Mouse (Mus musculus) frontal cortex, adult (tissue): ENCODE results near the gene Skint8.
"Not testable (repeated sequence)": the region's sequence is repeated elsewhere in the genome, so short reads cannot be mapped to it uniquely, and the experiment has no call there.

Source experiments
- ATAC-seq: cut with Nextera tagmentation; 2 replicates; pipeline ENCODE4 v1.9.2; 2017; ENCODE audit warnings: mild to moderate bottlenecking, moderate library complexity, mixed read lengths; ENCODE audit not compliant: low TSS enrichment

Skint8 gene

GRCm38 (mm10) chr4:111919092-111919491 is at the start of gene Skint8:
TSS of gene Skint8 (plus strand) at chr4:111919392.
- no peak for ATAC-seq

- no peak for ATAC-seq
Measured at GRCm38 (mm10) chr4:111880112-111880875, 38.9 kb upstream of the Skint8 start.

GRCm38 (mm10) chr4:111883543-111883942 is 35.6 kb upstream of the Skint8 start:
- ATAC-seq, result no peak

- peak; percentile 85 for ATAC-seq
Measured at GRCm38 (mm10) chr4:111886018-111886417, 33.2 kb upstream of the Skint8 start.

GRCm38 (mm10) chr4:111886607-111887006 is 32.6 kb upstream of the Skint8 start:
- ATAC-seq, result peak; percentile 92

- no peak for ATAC-seq
Measured at GRCm38 (mm10) chr4:111892138-111892537, 27.1 kb upstream of the Skint8 start.

- no peak for ATAC-seq
Measured at GRCm38 (mm10) chr4:111897755-111898154, 21.4 kb upstream of the Skint8 start.

GRCm38 (mm10) chr4:111898566-111898965 is 20.6 kb upstream of the Skint8 start:
- ATAC-seq, result no peak

- peak; percentile 84 for ATAC-seq
Measured at GRCm38 (mm10) chr4:111900491-111900890, 18.7 kb upstream of the Skint8 start.

GRCm38 (mm10) chr4:111901473-111901872 is 17.7 kb upstream of the Skint8 start:
- ATAC-seq, result no peak

GRCm38 (mm10) chr4:111902775-111903174 is 16.4 kb upstream of the Skint8 start, which contains the start of gene Slc5a9:
TSS of gene Slc5a9 (minus strand) at chr4:111902918.
- ATAC-seq, result no peak

- peak; percentile 73; the same call in 1 of the 2 replicates for ATAC-seq
Measured at GRCm38 (mm10) chr4:111907926-111908325, 11.3 kb upstream of the Skint8 start.

- no peak for ATAC-seq
Measured at GRCm38 (mm10) chr4:111961309-111961708, 42.1 kb downstream of the Skint8 start.

- not testable (repeated sequence) for ATAC-seq
Measured at GRCm38 (mm10) chr4:111963241-111963640, 44.0 kb downstream of the Skint8 start.

- no peak for ATAC-seq
Measured at GRCm38 (mm10) chr4:111963669-111964068, 44.5 kb downstream of the Skint8 start.

- ATAC-seq, result no peak
Measured at GRCm38 (mm10) chr4:111972623-111973022, 53.4 kb downstream of the Skint8 start, which contains the start of gene Skint7. TSS of gene Skint7 (plus strand) at chr4:111972923.
